Mouse (Mus musculus) kidney, postnatal 0 days (tissue): ENCODE results near the gene Gm6525. TPM values are rescaled to one million over a fixed set of nuclear protein-coding genes. Genes with fewer than 3 reads are reported as not detected.

Experiments used
- ATAC-seq: fragments of 200-750 bp; cut with Nextera tagmentation; replicated peaks from 2 replicates; pipeline ENCODE4 v1.8.0; 2017; ENCODE audit warnings: low read depth, moderate number of reproducible peaks, moderate TSS enrichment, moderate library complexity; ENCODE audit not compliant: low FRiP score
- DNase-seq: peaks from one replicate; pipeline ENCODE4 v3.0.0-alpha.2; 2016; ENCODE audit warnings: low spot score
- H3K27ac ChIP-seq: fragments of 300-500 bp; sonication (generic); 2 replicates; pipeline ENCODE4 v1.5.1; 2014; ENCODE audit warnings: mild to moderate bottlenecking
- H3K27me3 ChIP-seq: fragments of 300-500 bp; sonication (generic); 2 replicates; pipeline ENCODE4 v1.6.1; 2014; ENCODE audit warnings: low read length, mixed read lengths; ENCODE audit not compliant: insufficient read depth
- H3K36me3 ChIP-seq: fragments of 300-500 bp; sonication (generic); 2 replicates; pipeline ENCODE4 v1.6.1; 2014; ENCODE audit warnings: low read length, mixed read lengths; ENCODE audit not compliant: insufficient read depth
- H3K4me1 ChIP-seq: fragments of 300-500 bp; sonication (generic); replicated peaks from 2 replicates; pipeline ENCODE4 v1.6.1; 2014; ENCODE audit warnings: antibody characterized with exemption, low read length, mixed read lengths; ENCODE audit not compliant: insufficient read depth
- H3K4me2 ChIP-seq: fragments of 300-500 bp; sonication (generic); 2 replicates; pipeline ENCODE4 v1.6.1; 2014; ENCODE audit warnings: mild to moderate bottlenecking, low read length, moderate library complexity, mixed read lengths
- H3K4me3 ChIP-seq: fragments of 300-500 bp; sonication (generic); replicated peaks from 2 replicates; pipeline ENCODE4 v1.5.1; 2014; ENCODE audit warnings: low read depth, low read length
- H3K9ac ChIP-seq: fragments of 300-500 bp; sonication (generic); 2 replicates; pipeline ENCODE4 v1.6.1; 2014; ENCODE audit warnings: low read depth, low read length
- H3K9me3 ChIP-seq: fragments of 300-500 bp; sonication (generic); replicated peaks from 2 replicates; pipeline ENCODE4 v1.6.1; 2016; ENCODE audit warnings: low read length, inconsistent platforms, mixed read lengths
- CTCF ChIP-seq: IDR thresholded peaks from 2 replicates; pipeline ENCODE4 v1.5.1; 2016; ENCODE audit warnings: antibody characterized with exemption, low read depth, mild to moderate bottlenecking, moderate library complexity
- WGBS: fragments of 180-500 bp; shearing (Covaris S2); extraction: QIAGEN DNeasy Blood & Tissue Kit; methylation state at CpG from one replicate; pipeline ENCODE4 v1.1.7; 2014; 5-methylcytosine and 5-hydroxymethylcytosine counted together
- polyA plus RNA-seq: library from polyadenylated mRNA; unstranded; fragments of >200 nt; fragmentation: Nextera tagmentation; extraction: Ambion mirVana; gene quantifications from 2 replicates; pipeline ENCODE4 v1.2.1, GENCODE M21; 2015

Gm6525 gene
- polyA plus RNA-seq, 1 experiment from 2014 or later: 0.66 TPM

- H3K36me3 ChIP-seq: no peaks in the 10 kb centered on the region
- H3K4me1 ChIP-seq: peaks cover 6% of the 10 kb centered on the region; the same call in 1 of the 2 replicates
- 59% methylated on average over 9 of the region's 9 CpGs for WGBS
- no peak overlapping the region for H3K4me3 ChIP-seq
- H3K9me3 ChIP-seq: no peaks in the 10 kb centered on the region
- no peak overlapping the region for H3K4me2 ChIP-seq
- no peak for TF ChIP-seq CTCF
- DNase-seq (no peak), ATAC-seq (no peak)
- H3K27ac ChIP-seq: no peak overlapping the region
- no peaks in the 10 kb centered on the region for H3K27me3 ChIP-seq
- no peak overlapping the region for H3K9ac ChIP-seq
Observed at GRCm38 (mm10) chr3:84215253-84215652, 41.3 kb downstream of the Gm6525 start.

GRCm38 (mm10) chr3:84215743-84216360, 41.9 kb downstream of the Gm6525 start:
- no peak for TF ChIP-seq CTCF
- no peaks in the 10 kb centered on the region for H3K27me3 ChIP-seq
- H3K27ac ChIP-seq: no peak overlapping the region
- no peak overlapping the region for H3K9ac ChIP-seq
- H3K4me1 ChIP-seq: peaks cover 6% of the 10 kb centered on the region; the same call in 1 of the 2 replicates
- DNase-seq (no peak), ATAC-seq (no peak)
- H3K36me3 ChIP-seq: no peaks in the 10 kb centered on the region
- no peak overlapping the region for H3K4me3 ChIP-seq
- H3K9me3 ChIP-seq: no peaks in the 10 kb centered on the region
- no peak overlapping the region for H3K4me2 ChIP-seq
- WGBS: 73% methylated on average over 15 of the region's 15 CpGs

- TF ChIP-seq CTCF: no peak
- no peak overlapping the region for H3K4me3 ChIP-seq
- H3K4me1 ChIP-seq: peaks cover 6% of the 10 kb centered on the region; the same call in 1 of the 2 replicates
- DNase-seq (no peak), ATAC-seq (no peak)
- no peaks in the 10 kb centered on the region for H3K9me3 ChIP-seq
- no peak overlapping the region for H3K9ac ChIP-seq
- 77% methylated on average over 12 of the region's 12 CpGs for WGBS
- no peaks in the 10 kb centered on the region for H3K27me3 ChIP-seq
- no peak overlapping the region for H3K4me2 ChIP-seq
- H3K36me3 ChIP-seq: no peaks in the 10 kb centered on the region
- H3K27ac ChIP-seq: no peak overlapping the region
Observed at GRCm38 (mm10) chr3:84217118-84217960, 43.4 kb downstream of the Gm6525 start.

- Histone ChIP-seq H3K27me3 (no peaks in the 10 kb centered on the region), H3K4me1 (peaks cover 6% of the 10 kb centered on the region; the same call in 1 of the 2 replicates), H3K4me2 (no peak overlapping the region), H3K27ac (no peak overlapping the region), H3K4me3 (no peak overlapping the region), H3K9me3 (no peaks in the 10 kb centered on the region), H3K36me3 (no peaks in the 10 kb centered on the region), H3K9ac (no peak overlapping the region)
- DNase-seq (no peak), ATAC-seq (no peak)
- WGBS: 67% methylated on average over 4 of the region's 4 CpGs
- TF ChIP-seq CTCF: no peak
Observed at GRCm38 (mm10) chr3:84217961-84218351, 44.1 kb downstream of the Gm6525 start.

GRCm38 (mm10) chr3:84218498-84218897, 44.6 kb downstream of the Gm6525 start:
- Histone ChIP-seq H3K4me2 (no peak overlapping the region), H3K27ac (no peak overlapping the region), H3K9ac (no peak overlapping the region), H3K4me3 (no peak overlapping the region), H3K36me3 (no peaks in the 10 kb centered on the region), H3K4me1 (peaks cover 6% of the 10 kb centered on the region; the same call in 1 of the 2 replicates), H3K27me3 (no peaks in the 10 kb centered on the region), H3K9me3 (no peaks in the 10 kb centered on the region)
- TF ChIP-seq CTCF: no peak
- WGBS: 67% methylated on average over 2 of the region's 2 CpGs
- DNase-seq: no peak
- ATAC-seq: no peak

GRCm38 (mm10) chr3:84219166-84219710, 45.3 kb downstream of the Gm6525 start:
- WGBS: 30% methylated on average over 2 of the region's 2 CpGs
- no peak overlapping the region for H3K4me3 ChIP-seq

More at GRCm38 (mm10) chr3:84219166-84219710, 45.3 kb downstream of the Gm6525 start:
- no peak overlapping the region for H3K9ac ChIP-seq
- no peaks in the 10 kb centered on the region for H3K9me3 ChIP-seq
- DNase-seq: no peak
- no peak for ATAC-seq
- H3K27me3 ChIP-seq: no peaks in the 10 kb centered on the region
- no peaks in the 10 kb centered on the region for H3K36me3 ChIP-seq
- H3K4me1 ChIP-seq: peaks cover 6% of the 10 kb centered on the region; the same call in 1 of the 2 replicates
- TF ChIP-seq CTCF: peak; percentile 36; the same call in 1 of the 2 replicates
- peak overlapping the region; percentile 73; the same call in 1 of the 2 replicates for H3K4me2 ChIP-seq
- H3K27ac ChIP-seq: no peak overlapping the region
